Mouse (Mus musculus): ENCODE data around the gene Sult2a6. TPM values are rescaled to one million over a fixed set of nuclear protein-coding genes. Genes with fewer than 3 reads are reported as not detected.

Sult2a6 gene
- not detected in 2 replicates for polyA plus RNA-seq (2016; fragmentation: Nextera tagmentation; extraction: Ambion mirVana)

- no peak for ATAC-seq (ENCODE audit: insufficient number of reproducible peaks, insufficient read depth, low FRiP score, low TSS enrichment)
- Histone ChIP-seq H3K36me3 (no peaks in the 10 kb centered on the region), H3K4me2 (replicated peaks) (no peak within 1 kb of the TSS), H3K27me3 (no peaks in the 10 kb centered on the region), H3K27ac (no peak within 1 kb of the TSS), H3K4me1 (no peaks in the 10 kb centered on the region), H3K9ac (no peak within 1 kb of the TSS), H3K9me3 (no peaks in the 10 kb centered on the region; the same call in 1 of the 2 replicates), H3K4me3 (no peak within 1 kb of the TSS)
- WGBS, result 75% methylated on average over 2 of the region's 2 CpGs
Measured at GRCm38 (mm10) chr7:14254770-14255169, at the start of gene Sult2a6. Sult2a6 (minus strand) TSS chr7:14254870.

- no peaks in the 10 kb centered on the region for H3K27me3 ChIP-seq
- H3K9me3 ChIP-seq, result peaks cover 10% of the 10 kb centered on the region; the same call in 1 of the 2 replicates
- no peak overlapping the region for H3K9ac ChIP-seq
- H3K4me2 ChIP-seq (replicated peaks), result no peak overlapping the region
- no peak overlapping the region for H3K4me3 ChIP-seq
- no peaks in the 10 kb centered on the region for H3K36me3 ChIP-seq
- no peak overlapping the region for H3K27ac ChIP-seq
- H3K4me1 ChIP-seq, result no peaks in the 10 kb centered on the region
- no peak for ATAC-seq (ENCODE audit: insufficient number of reproducible peaks, insufficient read depth, low FRiP score, low TSS enrichment)
Measured at GRCm38 (mm10) chr7:14215231-14215630, 39.4 kb downstream of the Sult2a6 start.

- WGBS, result 73% methylated on average over 2 of the region's 2 CpGs
- Histone ChIP-seq H3K4me1 (no peaks in the 10 kb centered on the region), H3K4me3 (no peak overlapping the region), H3K27ac (no peak overlapping the region), H3K36me3 (no peaks in the 10 kb centered on the region), H3K27me3 (no peaks in the 10 kb centered on the region), H3K9ac (no peak overlapping the region), H3K9me3 (peaks cover 4% of the 10 kb centered on the region; the same call in 1 of the 2 replicates), H3K4me2 (replicated peaks) (no peak overlapping the region)
- no peak for ATAC-seq (ENCODE audit: insufficient number of reproducible peaks, insufficient read depth, low FRiP score, low TSS enrichment)
Measured at GRCm38 (mm10) chr7:14203417-14203816, 51.3 kb downstream of the Sult2a6 start.

- Histone ChIP-seq H3K27me3 (no peaks in the 10 kb centered on the region), H3K36me3 (no peaks in the 10 kb centered on the region), H3K27ac (no peak overlapping the region), H3K9me3 (peaks cover 4% of the 10 kb centered on the region; the same call in 1 of the 2 replicates), H3K4me1 (no peaks in the 10 kb centered on the region), H3K4me3 (no peak overlapping the region), H3K4me2 (replicated peaks) (no peak overlapping the region), H3K9ac (no peak overlapping the region)
- ATAC-seq (ENCODE audit: insufficient number of reproducible peaks, insufficient read depth, low FRiP score, low TSS enrichment), result no peak
Measured at GRCm38 (mm10) chr7:14202487-14202886, 52.2 kb downstream of the Sult2a6 start.

Other genes starting within 250 kb of the Sult2a6 start
- not detected in 2 replicates for gene Sult2a3, start 131.8 kb downstream of the Sult2a6 start, polyA plus RNA-seq (2016; fragmentation: Nextera tagmentation; extraction: Ambion mirVana)
- gene Obox8, start 78.7 kb upstream of the Sult2a6 start, polyA plus RNA-seq (2016; fragmentation: Nextera tagmentation; extraction: Ambion mirVana), result not detected in 2 replicates
- not detected in 2 replicates for gene Sult2a8, start 191.9 kb upstream of the Sult2a6 start, polyA plus RNA-seq (2016; fragmentation: Nextera tagmentation; extraction: Ambion mirVana)
- gene Sult2a7, start 239.4 kb upstream of the Sult2a6 start, polyA plus RNA-seq (2016; fragmentation: Nextera tagmentation; extraction: Ambion mirVana), result not detected in 2 replicates

Measured in embryonic facial prominence, embryonic 12.5 days (tissue).